Mouse (Mus musculus): ENCODE measurements around the gene Myom1.

Myom1 gene

GRCm38 (mm10) chr17:70991706-70992625 is 10.5 kb upstream of the Myom1 start:
- peak; percentile 53 for DNase-seq (ENCODE audit: low read depth)

- no peak for DNase-seq (ENCODE audit: low read depth)
Measured at GRCm38 (mm10) chr17:70992662-70993061, 9.8 kb upstream of the Myom1 start.

- no peak for DNase-seq (ENCODE audit: low read depth)
Measured at GRCm38 (mm10) chr17:70993385-70993807, 9.0 kb upstream of the Myom1 start.

- DNase-seq (ENCODE audit: low read depth) = no peak
Measured at GRCm38 (mm10) chr17:70994671-70995070, 7.8 kb upstream of the Myom1 start.

DNA sequence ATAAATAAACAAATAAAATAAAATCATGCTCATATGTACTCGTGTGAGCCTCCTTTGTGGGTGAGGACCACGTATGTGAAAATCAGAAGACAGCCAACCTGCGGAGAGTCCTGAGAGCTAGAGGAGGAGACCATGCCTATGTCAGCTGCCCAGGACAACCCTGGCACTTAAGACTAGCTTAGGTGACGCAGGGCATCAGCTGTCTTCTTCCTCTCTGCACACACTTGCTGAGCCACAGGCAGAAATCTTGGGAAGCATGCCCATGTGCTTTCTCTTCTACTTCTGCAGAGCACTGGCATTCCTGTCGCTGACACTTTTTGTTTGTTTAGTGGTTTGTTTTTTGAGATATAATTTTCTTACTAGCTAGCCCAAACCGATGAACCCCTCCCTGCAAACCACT is 6.9 kb upstream of the Myom1 start:
- no peak for DNase-seq (ENCODE audit: low read depth)

DNA sequence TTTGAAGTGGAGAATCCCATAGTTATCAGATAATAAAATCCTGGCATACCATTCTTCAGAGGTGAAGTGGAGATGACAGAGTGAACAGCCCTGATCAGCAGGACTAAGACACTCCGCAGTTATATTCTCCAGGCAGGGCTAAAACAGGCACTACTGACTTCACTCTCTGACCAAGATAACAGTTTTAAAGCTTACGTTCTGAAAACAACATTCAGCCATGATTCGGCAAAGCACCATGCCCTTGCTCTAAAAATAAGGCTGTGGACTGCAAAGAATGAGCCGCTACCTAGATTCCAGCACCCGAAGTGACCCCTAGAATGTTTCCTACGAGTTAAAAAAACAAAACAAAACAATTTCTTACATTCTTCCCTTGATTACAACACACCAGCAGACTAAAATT is 4.6 kb upstream of the Myom1 start:
- DNase-seq (ENCODE audit: low read depth) = no peak

DNA sequence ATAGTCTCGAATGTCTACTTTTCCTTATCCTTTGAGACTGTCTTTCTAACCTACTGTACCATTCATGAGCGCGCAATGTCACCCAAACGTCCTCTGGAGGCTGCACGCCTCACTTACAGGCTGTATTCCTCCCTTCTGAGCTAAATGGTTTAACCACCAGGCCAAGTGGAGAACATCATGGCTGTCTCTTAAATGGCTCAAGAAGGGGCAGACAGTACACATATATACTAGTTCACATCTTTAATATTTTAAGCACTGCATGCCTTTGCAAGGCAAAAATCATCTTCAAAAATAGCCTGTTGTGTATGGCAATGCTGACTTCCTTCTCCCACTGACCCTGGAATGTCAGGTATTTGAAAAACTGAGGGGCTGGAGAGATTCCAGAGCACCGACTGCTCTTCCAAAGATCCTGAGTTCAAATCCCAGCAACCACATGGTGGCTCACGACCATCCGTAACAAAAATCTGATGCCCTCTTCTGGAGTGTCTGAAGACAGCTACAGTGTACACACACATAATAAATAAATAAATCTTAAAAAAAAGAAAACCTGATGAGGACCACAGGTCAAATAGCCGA is 3.9 kb upstream of the Myom1 start:
- no peak for DNase-seq (ENCODE audit: low read depth)

DNA sequence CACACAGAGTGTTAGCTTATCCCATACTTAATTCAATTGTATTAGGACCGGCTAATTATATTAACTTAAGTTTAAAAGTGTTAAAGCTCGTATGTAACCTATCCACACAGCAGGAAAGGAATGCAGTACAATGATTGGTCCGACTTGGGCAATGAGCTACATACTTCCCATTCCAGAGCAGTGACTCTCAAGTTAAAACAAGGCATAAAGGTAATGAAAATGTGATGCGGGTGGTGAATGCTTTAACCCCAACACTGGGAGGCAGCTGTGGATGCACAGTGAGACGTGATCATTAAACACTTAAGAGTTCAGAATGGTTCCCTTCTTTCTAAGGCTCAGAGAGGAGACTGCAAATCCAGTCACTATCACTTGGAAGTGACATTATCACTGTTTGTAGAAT is 3.2 kb upstream of the Myom1 start:
- DNase-seq (ENCODE audit: low read depth) = no peak

- DNase-seq (ENCODE audit: low read depth) = no peak
Measured at GRCm38 (mm10) chr17:71000255-71000654, 2.2 kb upstream of the Myom1 start.

DNA sequence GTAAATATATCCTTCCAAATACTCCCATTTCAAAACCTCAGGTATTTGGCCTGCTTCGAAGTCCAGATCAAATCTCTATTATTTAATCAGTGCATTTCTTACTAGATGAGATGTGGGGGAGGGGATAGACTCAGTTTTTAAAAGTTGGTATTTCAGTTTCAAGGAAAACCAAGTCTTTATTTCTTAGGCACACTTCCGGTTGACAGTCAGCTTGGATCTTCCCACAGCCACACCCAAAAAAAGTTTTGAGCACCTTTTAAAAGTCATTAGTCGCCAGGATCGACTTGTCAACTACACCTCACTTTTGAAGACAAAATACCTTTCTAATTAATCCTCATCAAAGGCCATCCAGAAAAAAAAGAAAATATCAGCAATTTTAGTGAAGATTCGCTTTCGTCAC is 1.4 kb upstream of the Myom1 start:
- DNase-seq (ENCODE audit: low read depth) = no peak

DNA sequence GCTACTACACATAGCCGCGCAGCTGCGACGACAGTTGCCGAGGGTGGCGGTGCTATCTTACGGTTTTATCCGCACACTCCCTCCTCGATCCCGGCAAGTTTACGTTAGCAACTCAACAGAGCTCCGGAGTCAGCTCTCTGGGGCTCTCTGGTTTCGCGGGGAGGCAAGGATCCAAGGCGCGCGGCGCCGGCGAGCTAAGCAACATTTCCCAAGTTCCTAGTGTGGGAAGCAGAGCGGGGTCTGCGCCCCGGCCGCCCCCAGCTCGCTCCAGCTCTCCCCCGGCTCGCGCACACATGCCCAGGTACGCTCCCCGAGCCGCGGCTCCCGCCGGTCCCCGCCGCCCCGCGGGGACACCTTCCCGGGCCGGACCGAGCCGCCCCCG is 743 bp upstream of the Myom1 start:
- no peak for DNase-seq (ENCODE audit: low read depth)

DNA sequence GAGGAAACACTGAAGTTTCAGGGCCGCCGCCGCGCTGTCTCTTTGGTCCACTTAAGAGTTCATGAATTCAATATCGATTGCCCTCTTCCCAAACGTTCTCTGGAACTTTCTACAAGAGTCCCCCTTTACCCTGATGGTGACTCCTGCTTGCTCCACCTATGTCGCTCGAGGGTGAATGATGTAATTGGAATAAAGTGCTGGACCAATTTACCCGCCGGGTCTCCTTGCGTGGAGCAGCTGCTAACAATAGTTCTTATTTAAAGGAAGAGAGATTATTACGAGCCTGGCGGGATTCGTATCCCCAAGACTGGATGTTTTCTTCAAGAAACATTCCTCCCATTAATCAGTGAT is 286 bp downstream of the Myom1 start, which contains the start of gene Myl12a:
Gene Myl12a, minus strand, starts transcription at position 135 of the 351 bp plus-strand sequence.
- no peak for DNase-seq (ENCODE audit: low read depth)

DNA sequence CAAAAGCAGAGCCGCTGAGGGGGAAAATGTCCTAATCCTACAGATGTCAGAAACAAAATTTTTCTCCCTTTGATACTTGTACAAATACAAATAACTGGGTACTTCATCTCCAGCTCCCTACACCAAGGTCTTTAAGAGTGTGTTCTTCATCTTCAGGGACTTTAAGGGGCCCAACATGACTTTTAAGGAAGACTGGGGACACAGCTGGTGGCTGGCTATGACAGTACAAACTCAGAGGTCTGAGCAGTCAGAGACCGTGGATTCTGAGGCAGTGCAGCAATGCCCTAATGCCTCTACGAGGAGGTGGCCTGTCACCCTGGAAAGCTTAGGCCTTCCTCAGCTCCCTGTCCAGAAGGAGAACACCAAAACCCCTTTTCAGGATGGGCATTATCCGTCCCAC is 679 bp downstream of the Myom1 start:
- no peak for DNase-seq (ENCODE audit: low read depth)

DNA sequence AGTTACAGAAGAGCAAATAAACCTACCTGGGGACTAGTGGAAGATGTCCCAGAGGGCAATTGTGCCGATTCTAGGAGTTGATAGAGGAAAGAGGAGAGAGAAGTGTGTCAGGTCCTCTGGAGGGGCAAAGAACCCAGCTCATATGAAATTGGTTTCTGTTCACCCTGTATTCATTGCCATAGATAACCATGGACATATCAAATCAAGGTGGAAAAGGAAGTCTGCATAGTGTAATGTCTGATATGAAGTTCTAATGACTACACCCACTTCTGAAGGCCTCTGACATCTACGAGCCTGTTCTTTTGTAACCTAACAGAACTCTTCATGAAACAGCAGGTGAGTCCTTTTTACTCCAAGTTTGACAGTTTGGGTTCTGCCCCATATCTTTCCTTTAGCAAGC is 1.3 kb downstream of the Myom1 start:
- no peak for DNase-seq (ENCODE audit: low read depth)

DNA sequence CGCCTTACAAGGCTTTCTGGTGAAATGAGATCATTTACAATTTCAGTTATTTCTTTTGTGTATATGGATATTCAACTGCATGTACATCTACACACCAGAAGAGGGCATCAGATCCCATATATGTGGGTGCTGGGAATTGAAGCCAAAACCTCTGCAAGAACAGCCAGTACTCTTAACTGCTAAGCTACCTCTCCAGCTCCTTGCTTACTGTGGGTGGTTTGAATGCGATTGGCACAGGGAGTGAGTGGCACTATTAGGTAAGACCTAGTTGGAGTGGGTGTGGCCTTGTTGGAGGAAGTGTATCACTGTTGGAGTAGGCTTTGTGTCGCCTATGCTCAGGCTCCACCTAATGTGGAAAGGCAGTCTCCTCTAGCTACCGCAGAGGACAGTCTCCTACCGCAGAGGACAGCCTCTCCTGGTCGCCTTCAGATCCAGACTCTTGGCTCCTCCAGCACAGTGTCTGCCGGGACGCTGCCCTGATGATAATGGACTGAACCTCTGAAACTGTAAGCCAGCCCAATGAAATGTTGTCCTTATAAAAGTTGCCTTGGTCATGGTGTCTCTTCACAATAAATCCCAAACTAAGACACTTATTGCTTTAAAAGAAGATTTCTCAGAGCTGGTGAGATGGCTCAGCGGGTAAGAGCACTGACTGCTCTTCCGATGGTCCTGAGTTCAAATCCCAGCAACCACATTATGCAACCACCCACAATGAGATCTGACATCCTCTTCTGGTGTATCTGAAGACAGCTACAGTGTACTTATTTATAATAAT is 1.9 kb downstream of the Myom1 start:
- DNase-seq (ENCODE audit: low read depth) = no peak

DNA sequence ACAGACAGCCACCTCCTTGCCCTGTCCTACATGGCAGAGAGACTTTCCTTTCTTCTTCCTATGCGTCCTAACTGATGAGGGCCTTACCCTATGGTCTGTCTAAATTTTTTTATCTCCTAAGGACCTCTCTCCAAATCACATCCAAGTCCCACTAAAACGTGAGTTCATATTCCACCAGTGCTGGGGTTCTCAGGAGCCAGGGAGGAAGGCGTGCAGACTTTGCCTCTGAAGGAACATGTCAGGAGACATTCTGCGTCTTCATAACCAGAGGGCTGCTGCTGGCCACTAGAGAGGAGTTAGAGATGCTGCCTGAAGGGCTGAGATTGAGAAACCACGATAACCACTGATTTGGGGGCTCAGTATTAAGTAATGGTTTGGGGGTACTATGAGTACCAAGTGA is 4.5 kb downstream of the Myom1 start:
- no peak for DNase-seq (ENCODE audit: low read depth)

- no peak for DNase-seq (ENCODE audit: low read depth)
Measured at GRCm38 (mm10) chr17:71008676-71009075, 6.2 kb downstream of the Myom1 start.

DNA sequence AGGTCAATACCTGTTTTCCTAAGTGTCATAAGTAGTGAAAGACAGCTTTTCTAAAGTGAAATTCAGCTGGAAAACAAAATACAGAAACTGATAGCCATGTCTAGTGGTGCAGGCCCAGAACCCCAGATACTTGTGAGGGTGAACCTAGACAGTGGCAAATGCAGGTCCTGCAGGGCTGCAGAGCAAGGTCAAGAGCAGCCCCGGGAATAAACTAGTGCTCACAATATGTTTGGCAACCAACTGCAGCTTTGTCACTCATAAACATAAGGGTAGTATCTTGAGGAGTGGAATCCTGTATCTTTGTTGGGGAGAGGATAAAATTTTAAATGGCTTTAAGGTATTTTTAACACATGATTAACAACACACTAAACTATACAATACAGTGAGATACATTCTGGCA is 7.3 kb downstream of the Myom1 start:
- no peak for DNase-seq (ENCODE audit: low read depth)

GRCm38 (mm10) chr17:71010646-71011242 is 8.3 kb downstream of the Myom1 start:
- DNase-seq (ENCODE audit: low read depth) = no peak

- DNase-seq (ENCODE audit: low read depth) = no peak
Measured at GRCm38 (mm10) chr17:71011931-71012662, 9.7 kb downstream of the Myom1 start.

DNA sequence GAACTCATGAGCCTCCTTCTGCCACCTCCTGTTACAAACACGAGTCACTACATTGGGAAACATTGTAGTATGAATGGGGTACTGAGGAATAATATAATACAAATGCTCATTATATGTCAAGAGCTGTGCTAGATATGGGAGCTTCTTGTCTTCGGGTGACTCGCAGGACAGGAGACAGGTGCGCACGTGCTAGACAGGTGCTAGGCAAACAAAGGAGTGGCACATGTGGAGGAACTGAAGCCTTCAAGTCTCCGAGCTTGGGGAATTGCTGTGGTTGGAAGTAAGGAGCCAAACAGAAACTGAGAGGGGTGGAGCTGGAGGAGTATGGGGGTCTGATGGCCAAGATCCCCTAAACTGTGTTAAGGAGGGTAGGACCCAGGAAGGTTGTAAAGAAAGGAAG is 10.7 kb downstream of the Myom1 start:
- DNase-seq (ENCODE audit: low read depth) = no peak

GRCm38 (mm10) chr17:71014911-71015310 is 12.5 kb downstream of the Myom1 start:
- DNase-seq (ENCODE audit: low read depth) = no peak
